Mouse (Mus musculus): ENCODE data around the gene Gm3047. TPM values are rescaled to one million over a fixed set of nuclear protein-coding genes. Genes with fewer than 3 reads are reported as not detected.
"Not testable (repeated sequence)": the region's sequence is repeated elsewhere in the genome, so short reads cannot be mapped to it uniquely, and the experiment has no call there.

Gm3047 gene
- polyA plus RNA-seq (2015; fragmentation: Nextera tagmentation; extraction: Ambion mirVana), result not detected in 2 replicates

GRCm38 (mm10) chr14:4555105-4555504 is at the start of gene Gm3047:
TSS of gene Gm3047 (plus strand) at chr14:4555405.
- not testable (repeated sequence) for H3K9me3 ChIP-seq; H3K36me3 ChIP-seq; H3K27ac ChIP-seq; H3K9ac ChIP-seq; H3K4me3 ChIP-seq; H3K4me1 ChIP-seq; ATAC-seq (ENCODE audit: insufficient number of reproducible peaks, insufficient read depth, low FRiP score, low TSS enrichment, low read depth); H3K4me2 ChIP-seq; H3K27me3 ChIP-seq
- WGBS, result no CpG with 5 or more reads among the region's 2 CpGs

Other genes with a start within 250 kb of the Gm3047 start
- not detected in 2 replicates for gene Gm3149, start 238.1 kb upstream of the Gm3047 start, polyA plus RNA-seq (2015; fragmentation: Nextera tagmentation; extraction: Ambion mirVana)
- gene 2610042L04Rik, start 220.6 kb upstream of the Gm3047 start, polyA plus RNA-seq (2015; fragmentation: Nextera tagmentation; extraction: Ambion mirVana), result 0.30 and 0.59 TPM in 2 replicates
- not detected in 2 replicates for gene Gm3159, start 157.9 kb upstream of the Gm3047 start, polyA plus RNA-seq (2015; fragmentation: Nextera tagmentation; extraction: Ambion mirVana)
- gene Gm3164, start 140.0 kb upstream of the Gm3047 start, polyA plus RNA-seq (2015; fragmentation: Nextera tagmentation; extraction: Ambion mirVana), result 0.98 TPM in 1 of 2 replicates, not detected in the other
- not detected in 2 replicates for gene Gm3173, start 124.4 kb upstream of the Gm3047 start, polyA plus RNA-seq (2015; fragmentation: Nextera tagmentation; extraction: Ambion mirVana)
- gene Gm3182, start 73.7 kb upstream of the Gm3047 start, polyA plus RNA-seq (2015; fragmentation: Nextera tagmentation; extraction: Ambion mirVana), result not detected in 2 replicates
- gene Gm8159, start 76.9 kb downstream of the Gm3047 start, polyA plus RNA-seq (2015; fragmentation: Nextera tagmentation; extraction: Ambion mirVana), result not detected in 2 replicates
- gene Gm3239, start 108.8 kb downstream of the Gm3047 start, polyA plus RNA-seq (2015; fragmentation: Nextera tagmentation; extraction: Ambion mirVana), result not detected in 2 replicates
- gene Gm7876, start 153.8 kb downstream of the Gm3047 start, polyA plus RNA-seq (2015; fragmentation: Nextera tagmentation; extraction: Ambion mirVana), result not detected in 2 replicates
- gene Gm3252, start 171.4 kb downstream of the Gm3047 start, polyA plus RNA-seq (2015; fragmentation: Nextera tagmentation; extraction: Ambion mirVana), result 0.39 and 0.43 TPM in 2 replicates
- gene Gm9602, start 220.9 kb downstream of the Gm3047 start, polyA plus RNA-seq (2015; fragmentation: Nextera tagmentation; extraction: Ambion mirVana), result not detected in 2 replicates

Measured in embryonic facial prominence, embryonic 13.5 days (tissue).